Mouse (Mus musculus) lung, embryonic 16.5 days (tissue): ENCODE data around the gene Prkg1. TPM values are rescaled to one million over a fixed set of nuclear protein-coding genes. Genes with fewer than 3 reads are reported as not detected.

Source experiments
- ATAC-seq: fragments of 200-750 bp; cut with Nextera tagmentation; 2 replicates; pipeline ENCODE4 v1.8.0; 2017; ENCODE audit warnings: low read depth, mild to moderate bottlenecking, moderate library complexity
- H3K27ac ChIP-seq: fragments of 300-500 bp; sonication (generic); 2 replicates; pipeline ENCODE4 v1.5.1; 2014; ENCODE audit warnings: mild to moderate bottlenecking, control low read depth, low read length
- H3K27me3 ChIP-seq: fragments of 300-500 bp; sonication (generic); 2 replicates; pipeline ENCODE4 v1.6.1; 2014; ENCODE audit warnings: low read depth, low read length, mixed read lengths; ENCODE audit not compliant: control insufficient read depth, insufficient read depth
- H3K36me3 ChIP-seq: fragments of 300-500 bp; sonication (generic); 2 replicates; pipeline ENCODE4 v1.6.1; 2014; ENCODE audit warnings: low read length; ENCODE audit not compliant: control insufficient read depth, insufficient read depth
- H3K4me1 ChIP-seq: fragments of 300-500 bp; sonication (generic); replicated peaks from 2 replicates; pipeline ENCODE4 v1.6.1; 2014; ENCODE audit warnings: low read length, mixed read lengths; ENCODE audit not compliant: control insufficient read depth, insufficient read depth
- H3K4me2 ChIP-seq: fragments of 300-500 bp; sonication (generic); 2 replicates; pipeline ENCODE4 v1.6.1; 2014; ENCODE audit warnings: low read depth, low read length, control low read depth
- H3K4me3 ChIP-seq: fragments of 300-500 bp; sonication (generic); 2 replicates; pipeline ENCODE4 v1.5.1; 2014; ENCODE audit warnings: mild to moderate bottlenecking, low read length, control low read depth
- H3K9ac ChIP-seq: fragments of 300-500 bp; sonication (generic); 2 replicates; pipeline ENCODE4 v1.6.1; 2014; ENCODE audit warnings: low read length, control low read depth
- H3K9me3 ChIP-seq: fragments of 300-500 bp; sonication (generic); 2 replicates; pipeline ENCODE4 v1.6.1; 2016; ENCODE audit warnings: low read length; ENCODE audit not compliant: control insufficient read depth
- WGBS: fragments of 180-500 bp; shearing (Covaris S2); extraction: QIAGEN DNeasy Blood & Tissue Kit; methylation state at CpG from one replicate; pipeline ENCODE4 v1.1.7; 2014; 5-methylcytosine and 5-hydroxymethylcytosine counted together
- polyA plus RNA-seq: library from polyadenylated mRNA; unstranded; fragments of >200 nt; fragmentation: Nextera tagmentation; extraction: Ambion mirVana; gene quantifications from 2 replicates; pipeline ENCODE4 v1.2.1, GENCODE M21; 2015

Prkg1 gene
- polyA plus RNA-seq, 1 experiment from 2014 or later: 6.9 TPM

- H3K27ac ChIP-seq: peak overlapping the region; percentile 43
- no peak overlapping the region for H3K9ac ChIP-seq
- no peak overlapping the region for H3K4me3 ChIP-seq
- 45% methylated on average over 7 of the region's 7 CpGs for WGBS
- ATAC-seq: peak; percentile 85
- no peaks in the 10 kb centered on the region for H3K27me3 ChIP-seq
- H3K4me1 ChIP-seq: no peaks in the 10 kb centered on the region; the same call in 1 of the 2 replicates
- peak overlapping the region; percentile 1; the same call in 1 of the 2 replicates for H3K4me2 ChIP-seq
- no peaks in the 10 kb centered on the region for H3K9me3 ChIP-seq
- H3K36me3 ChIP-seq: no peaks in the 10 kb centered on the region
These were observed 108.6 kb downstream of the Prkg1 start for GRCm38 (mm10) chr19:31656256-31656655.

GRCm38 (mm10) chr19:31655826-31656225 lies 109.0 kb downstream of the Prkg1 start:
- Histone ChIP-seq H3K4me1 (no peaks in the 10 kb centered on the region; the same call in 1 of the 2 replicates), H3K9ac (no peak overlapping the region), H3K9me3 (no peaks in the 10 kb centered on the region), H3K4me3 (no peak overlapping the region), H3K27ac (peak overlapping the region; percentile 58), H3K27me3 (no peaks in the 10 kb centered on the region), H3K36me3 (no peaks in the 10 kb centered on the region), H3K4me2 (peak overlapping the region; percentile 1; the same call in 1 of the 2 replicates)
- WGBS: 43% methylated on average over 7 of the region's 7 CpGs
- peak; percentile 65; the same call in 1 of the 2 replicates for ATAC-seq

- H3K27me3 ChIP-seq: no peaks in the 10 kb centered on the region
- 92% methylated on average over 6 of the region's 6 CpGs for WGBS
- H3K4me1 ChIP-seq: no peaks in the 10 kb centered on the region; the same call in 1 of the 2 replicates
- H3K9ac ChIP-seq: no peak overlapping the region
- no peak overlapping the region for H3K4me2 ChIP-seq
- no peaks in the 10 kb centered on the region for H3K9me3 ChIP-seq
- H3K4me3 ChIP-seq: no peak overlapping the region
- H3K27ac ChIP-seq: no peak overlapping the region
- no peaks in the 10 kb centered on the region for H3K36me3 ChIP-seq
- ATAC-seq: no peak
These were observed 110.8 kb downstream of the Prkg1 start for GRCm38 (mm10) chr19:31654022-31654421.

- Histone ChIP-seq H3K27ac (no peak overlapping the region), H3K9ac (no peak overlapping the region), H3K4me2 (no peak overlapping the region), H3K9me3 (no peaks in the 10 kb centered on the region), H3K4me1 (no peaks in the 10 kb centered on the region), H3K36me3 (no peaks in the 10 kb centered on the region), H3K27me3 (no peaks in the 10 kb centered on the region), H3K4me3 (no peak overlapping the region)
- ATAC-seq: no peak
- WGBS: 88% methylated on average over 4 of the region's 4 CpGs
These were observed 114.4 kb downstream of the Prkg1 start for GRCm38 (mm10) chr19:31650452-31650851.

GRCm38 (mm10) chr19:31647492-31647891 lies 117.3 kb downstream of the Prkg1 start:
- no peak for ATAC-seq
- Histone ChIP-seq H3K4me2 (no peak overlapping the region), H3K9ac (no peak overlapping the region), H3K4me1 (no peaks in the 10 kb centered on the region), H3K4me3 (no peak overlapping the region), H3K27ac (no peak overlapping the region), H3K9me3 (no peaks in the 10 kb centered on the region), H3K27me3 (no peaks in the 10 kb centered on the region), H3K36me3 (no peaks in the 10 kb centered on the region)
- 63% methylated on average over 2 of the region's 2 CpGs for WGBS

- Histone ChIP-seq H3K4me3 (no peak overlapping the region), H3K27ac (no peak overlapping the region), H3K9me3 (no peaks in the 10 kb centered on the region), H3K36me3 (no peaks in the 10 kb centered on the region), H3K27me3 (no peaks in the 10 kb centered on the region), H3K9ac (no peak overlapping the region), H3K4me2 (no peak overlapping the region), H3K4me1 (no peaks in the 10 kb centered on the region)
- WGBS: 81% methylated on average over 8 of the region's 8 CpGs
- no peak for ATAC-seq
These were observed 133.6 kb downstream of the Prkg1 start for GRCm38 (mm10) chr19:31630899-31631869.

GRCm38 (mm10) chr19:31621716-31622115 lies 143.1 kb downstream of the Prkg1 start:
- 83% methylated on average over 1 of the region's 1 CpGs for WGBS
- H3K27ac ChIP-seq: no peak overlapping the region
- no peak for ATAC-seq

GRCm38 (mm10) chr19:31616830-31617229 lies 148.0 kb downstream of the Prkg1 start:
- Histone ChIP-seq H3K27ac (no peak overlapping the region), H3K9me3 (no peaks in the 10 kb centered on the region), H3K4me1 (peaks cover 3% of the 10 kb centered on the region; the same call in 1 of the 2 replicates), H3K9ac (no peak overlapping the region), H3K4me2 (no peak overlapping the region), H3K36me3 (no peaks in the 10 kb centered on the region), H3K27me3 (no peaks in the 10 kb centered on the region), H3K4me3 (no peak overlapping the region)
- 52% methylated on average over 4 of the region's 4 CpGs for WGBS
- peak; percentile 93 for ATAC-seq

More at GRCm38 (mm10) chr19:31621716-31622115, 143.1 kb downstream of the Prkg1 start:
- no peaks in the 10 kb centered on the region for H3K27me3 ChIP-seq
- no peaks in the 10 kb centered on the region for H3K36me3 ChIP-seq
- H3K9ac ChIP-seq: no peak overlapping the region
- no peaks in the 10 kb centered on the region for H3K9me3 ChIP-seq
- H3K4me2 ChIP-seq: no peak overlapping the region
- no peak overlapping the region for H3K4me3 ChIP-seq
- no peaks in the 10 kb centered on the region for H3K4me1 ChIP-seq

GRCm38 (mm10) chr19:31616159-31616558 lies 148.7 kb downstream of the Prkg1 start:
- H3K27ac ChIP-seq: no peak overlapping the region
- ATAC-seq: peak; percentile 61; the same call in 1 of the 2 replicates
- H3K27me3 ChIP-seq: no peaks in the 10 kb centered on the region
- H3K9me3 ChIP-seq: no peaks in the 10 kb centered on the region
- H3K9ac ChIP-seq: no peak overlapping the region
- peaks cover 3% of the 10 kb centered on the region; the same call in 1 of the 2 replicates for H3K4me1 ChIP-seq
- H3K4me3 ChIP-seq: no peak overlapping the region
- H3K36me3 ChIP-seq: no peaks in the 10 kb centered on the region
- H3K4me2 ChIP-seq: no peak overlapping the region
- 33% methylated on average over 4 of the region's 4 CpGs for WGBS
